Mouse (Mus musculus) neural tube, embryonic 15.5 days (tissue): ENCODE results near the gene Plbd1. TPM values are rescaled to one million over a fixed set of nuclear protein-coding genes. Genes with fewer than 3 reads are reported as not detected.

Source experiments
- ATAC-seq: fragments of 200-750 bp; cut with Nextera tagmentation; 2 replicates; pipeline ENCODE4 v1.8.0; 2017; ENCODE audit warnings: mild to moderate bottlenecking, moderate TSS enrichment, moderate library complexity; ENCODE audit not compliant: low FRiP score
- H3K27ac ChIP-seq: fragments of 300-500 bp; sonication (generic); replicated peaks from 2 replicates; pipeline ENCODE4 v1.5.1; 2015; ENCODE audit warnings: mild to moderate bottlenecking, inconsistent platforms
- H3K27me3 ChIP-seq: fragments of 300-500 bp; sonication (generic); replicated peaks from 2 replicates; pipeline ENCODE4 v1.6.1; 2015; ENCODE audit warnings: inconsistent platforms
- H3K36me3 ChIP-seq: fragments of 300-500 bp; sonication (generic); 2 replicates; pipeline ENCODE4 v1.6.1; 2015; ENCODE audit warnings: inconsistent platforms
- H3K4me1 ChIP-seq: fragments of 300-500 bp; sonication (generic); 2 replicates; pipeline ENCODE4 v1.6.1; 2015; ENCODE audit warnings: inconsistent platforms
- H3K4me2 ChIP-seq: fragments of 300-500 bp; sonication (generic); 2 replicates; pipeline ENCODE4 v1.6.1; 2015; ENCODE audit warnings: inconsistent platforms, mild to moderate bottlenecking, moderate library complexity
- H3K4me3 ChIP-seq: fragments of 300-500 bp; sonication (generic); replicated peaks from 2 replicates; pipeline ENCODE4 v1.5.1; 2015; ENCODE audit warnings: mild to moderate bottlenecking, inconsistent platforms
- H3K9ac ChIP-seq: fragments of 300-500 bp; sonication (generic); replicated peaks from 2 replicates; pipeline ENCODE4 v1.6.1; 2015; ENCODE audit warnings: mild to moderate bottlenecking, inconsistent platforms
- H3K9me3 ChIP-seq: fragments of 300-500 bp; sonication (generic); replicated peaks from 2 replicates; pipeline ENCODE4 v1.6.1; 2016; ENCODE audit warnings: inconsistent platforms
- WGBS: fragments of 180-500 bp; shearing (Covaris S2); methylation state at CpG from one replicate; pipeline ENCODE4 v1.1.7; 2015; ENCODE audit warnings: mixed read lengths; 5-methylcytosine and 5-hydroxymethylcytosine counted together
- polyA plus RNA-seq: library from polyadenylated mRNA; unstranded; fragments of >200 nt; fragmentation: Nextera tagmentation; extraction: Ambion mirVana; gene quantifications from 2 replicates; pipeline ENCODE4 v1.2.1, GENCODE M21; 2015

The Plbd1 gene
- 0.72 and 3.1 TPM in 2 replicates for polyA plus RNA-seq

DNA sequence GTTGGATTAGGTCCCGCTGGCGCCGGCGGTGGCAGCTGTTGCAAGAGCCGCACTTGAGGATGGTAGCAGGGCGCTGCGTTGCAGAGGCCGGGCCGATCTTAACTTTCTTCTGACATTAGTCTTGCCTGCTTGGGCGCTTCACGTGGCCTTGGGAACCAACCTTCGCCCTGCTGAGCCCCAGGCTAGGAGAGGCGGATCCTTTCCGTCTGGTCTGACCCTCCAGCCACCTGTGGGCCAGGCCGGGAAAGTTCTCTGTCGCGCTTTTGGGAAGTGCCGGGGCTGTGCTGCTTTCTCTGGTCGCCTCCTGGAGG lies at the start of gene Plbd1:
Gene Plbd1 (minus strand): TSS at position 223 of the 311 bp plus-strand sequence.
- Histone ChIP-seq H3K36me3 (no peaks in the 10 kb centered on the region), H3K9ac (no peak within 1 kb of the TSS), H3K4me3 (peak within 1 kb of the TSS; percentile 21), H3K27me3 (peaks cover 26% of the 10 kb centered on the region), H3K27ac (no peak within 1 kb of the TSS), H3K9me3 (no peaks in the 10 kb centered on the region), H3K4me1 (peaks cover 8% of the 10 kb centered on the region), H3K4me2 (peak within 1 kb of the TSS; percentile 48)
- no peak for ATAC-seq
- 2% methylated on average over 19 of the region's 19 CpGs for WGBS

DNA sequence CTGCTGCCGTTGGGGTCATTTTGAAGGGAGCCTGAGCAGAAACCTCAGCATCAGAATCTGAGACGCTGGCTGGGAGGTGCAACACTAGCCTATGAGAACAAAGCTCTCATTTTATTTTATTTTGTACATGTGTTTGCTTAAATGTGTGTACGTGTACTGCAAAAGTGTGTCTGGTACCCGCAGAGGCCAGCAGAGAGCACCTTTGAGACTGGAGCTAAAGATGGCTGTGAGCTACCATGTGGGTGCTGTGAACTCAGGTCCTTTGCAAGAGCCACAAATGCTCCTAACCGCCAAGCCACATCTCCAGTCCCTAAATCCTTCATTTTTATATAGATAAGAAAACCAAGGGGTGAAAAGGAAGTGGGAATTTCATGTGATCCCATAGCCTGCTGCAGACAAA lies 48.7 kb upstream of the Plbd1 start:
- Histone ChIP-seq H3K4me2 (no peak overlapping the region), H3K27ac (no peak overlapping the region), H3K9me3 (no peaks in the 10 kb centered on the region), H3K27me3 (no peaks in the 10 kb centered on the region), H3K4me1 (no peaks in the 10 kb centered on the region), H3K9ac (no peak overlapping the region), H3K4me3 (no peak overlapping the region), H3K36me3 (no peaks in the 10 kb centered on the region)
- no peak for ATAC-seq
- WGBS: 93% methylated on average over 5 of the region's 5 CpGs

DNA sequence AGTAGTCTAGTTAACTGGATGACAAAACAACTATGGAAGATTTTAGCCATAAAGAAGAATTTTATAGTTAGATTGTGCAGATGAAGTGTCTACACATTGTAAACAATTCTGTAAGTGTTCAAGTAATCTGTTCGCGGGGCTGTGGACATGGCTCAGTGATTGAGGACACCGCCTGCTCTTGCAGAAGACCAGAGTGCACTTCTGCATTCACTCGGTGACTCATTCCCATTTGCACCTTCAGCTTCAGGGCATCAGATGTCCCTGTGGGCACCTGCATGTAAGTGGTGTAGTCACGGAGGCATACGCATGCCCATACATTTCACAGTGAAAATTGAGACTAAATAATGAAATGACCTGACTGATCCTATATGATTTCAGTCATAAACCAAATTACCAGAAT lies 46.9 kb upstream of the Plbd1 start:
- no peaks in the 10 kb centered on the region for H3K36me3 ChIP-seq
- H3K27me3 ChIP-seq: no peaks in the 10 kb centered on the region
- H3K4me3 ChIP-seq: no peak overlapping the region
- no peaks in the 10 kb centered on the region for H3K9me3 ChIP-seq
- WGBS: 92% methylated on average over 6 of the region's 6 CpGs
- no peak for ATAC-seq
- H3K4me2 ChIP-seq: no peak overlapping the region
- H3K27ac ChIP-seq: no peak overlapping the region
- H3K9ac ChIP-seq: no peak overlapping the region
- no peaks in the 10 kb centered on the region for H3K4me1 ChIP-seq

DNA sequence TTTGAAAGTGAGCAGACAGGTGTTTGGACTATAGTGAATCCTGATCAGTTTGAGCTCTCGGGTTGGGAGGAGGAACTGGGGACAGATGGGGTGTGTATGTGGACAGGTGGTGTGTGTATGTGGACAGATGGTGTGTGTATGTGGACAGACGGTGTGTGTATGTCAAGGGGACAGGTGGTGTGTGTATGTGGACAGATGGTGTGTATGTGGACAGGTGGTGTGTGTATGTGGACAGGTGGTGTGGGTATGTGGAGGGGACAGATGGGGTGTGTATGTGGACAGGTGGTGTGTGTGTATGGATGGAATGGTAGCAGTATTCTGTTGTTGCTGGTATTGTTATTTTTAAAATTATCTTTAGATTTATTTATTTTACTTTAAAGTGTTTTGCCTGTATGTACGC lies 40.1 kb upstream of the Plbd1 start:
- 90% methylated on average over 3 of the region's 3 CpGs for WGBS
- ATAC-seq: no peak

DNA sequence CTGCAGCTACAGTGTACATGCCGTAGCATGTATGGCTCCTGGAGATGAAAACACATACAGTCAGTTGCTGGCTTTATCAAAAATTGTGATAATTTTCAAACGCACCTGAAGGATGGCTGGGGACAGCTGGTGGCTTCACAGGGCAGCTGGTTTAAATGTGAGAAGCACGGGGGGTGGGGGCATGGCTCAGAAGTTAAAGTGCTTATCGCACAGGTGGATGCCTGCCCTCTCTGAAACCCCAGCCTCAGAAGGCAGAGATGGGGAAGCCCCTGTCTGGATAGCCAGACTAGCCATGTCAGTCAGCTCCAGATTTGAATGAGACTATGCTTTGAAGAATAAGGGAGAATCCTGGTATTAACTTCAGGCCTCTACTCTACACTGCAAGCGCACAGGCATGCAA lies 39.5 kb upstream of the Plbd1 start:
- no peak overlapping the region for H3K27ac ChIP-seq
- H3K9me3 ChIP-seq: no peaks in the 10 kb centered on the region
- H3K27me3 ChIP-seq: no peaks in the 10 kb centered on the region
- 95% methylated on average over 5 of the region's 5 CpGs for WGBS
- no peak overlapping the region for H3K4me3 ChIP-seq
- no peaks in the 10 kb centered on the region for H3K36me3 ChIP-seq
- no peaks in the 10 kb centered on the region for H3K4me1 ChIP-seq
- no peak overlapping the region for H3K9ac ChIP-seq
- no peak for ATAC-seq
- no peak overlapping the region for H3K4me2 ChIP-seq

More for the DNA sequence above, 40.1 kb upstream of the Plbd1 start:
- no peaks in the 10 kb centered on the region for H3K9me3 ChIP-seq
- no peak overlapping the region for H3K4me3 ChIP-seq
- H3K27me3 ChIP-seq: no peaks in the 10 kb centered on the region
- H3K4me1 ChIP-seq: no peaks in the 10 kb centered on the region
- H3K9ac ChIP-seq: no peak overlapping the region
- H3K27ac ChIP-seq: no peak overlapping the region
- H3K36me3 ChIP-seq: no peaks in the 10 kb centered on the region
- H3K4me2 ChIP-seq: no peak overlapping the region

DNA sequence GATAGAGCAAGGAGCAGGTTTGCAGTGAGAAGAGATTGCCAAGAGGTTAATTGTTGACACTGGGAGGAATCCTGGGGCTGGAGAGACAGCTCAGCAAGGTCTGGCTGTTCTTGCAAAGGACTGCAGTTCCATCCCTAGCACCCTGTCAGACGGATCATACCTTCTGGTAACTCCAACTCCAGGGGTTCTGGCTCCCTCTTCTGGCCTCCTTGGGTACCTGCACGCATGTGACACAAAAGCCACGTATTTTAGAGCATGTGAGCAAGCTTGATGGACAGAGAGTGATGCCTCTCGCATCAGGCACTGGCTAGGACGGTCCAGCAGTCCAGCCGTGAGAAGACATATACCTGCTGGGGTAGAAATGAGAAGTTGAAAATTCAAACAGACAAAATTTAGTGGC lies 29.6 kb upstream of the Plbd1 start:
- Histone ChIP-seq H3K4me1 (no peaks in the 10 kb centered on the region), H3K4me2 (no peak overlapping the region), H3K36me3 (no peaks in the 10 kb centered on the region), H3K27ac (no peak overlapping the region), H3K27me3 (no peaks in the 10 kb centered on the region), H3K9me3 (no peaks in the 10 kb centered on the region), H3K4me3 (no peak overlapping the region), H3K9ac (no peak overlapping the region)
- ATAC-seq: no peak
- WGBS: 92% methylated on average over 6 of the region's 6 CpGs

DNA sequence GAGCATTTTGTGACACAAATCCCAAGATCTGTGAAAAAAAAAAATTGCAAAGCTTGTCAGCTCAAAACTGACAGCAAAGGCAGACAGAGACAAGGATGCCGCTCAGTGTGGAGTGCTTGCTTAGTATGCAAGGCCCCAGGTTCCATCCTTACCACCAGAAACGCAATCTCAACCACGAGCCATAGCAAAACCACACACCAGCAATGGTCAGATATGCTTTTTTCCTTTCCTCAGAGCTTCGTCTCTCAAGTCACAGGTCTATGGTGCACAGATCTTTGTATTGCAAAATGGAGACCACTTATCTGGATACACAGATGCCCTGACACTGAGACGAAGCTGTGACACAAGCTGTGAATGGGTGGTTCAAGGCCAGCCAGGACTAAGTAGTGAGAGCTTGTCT lies 28.8 kb upstream of the Plbd1 start:
- Histone ChIP-seq H3K9ac (no peak overlapping the region), H3K27ac (no peak overlapping the region), H3K9me3 (no peaks in the 10 kb centered on the region), H3K36me3 (no peaks in the 10 kb centered on the region), H3K4me2 (no peak overlapping the region), H3K27me3 (no peaks in the 10 kb centered on the region), H3K4me3 (no peak overlapping the region), H3K4me1 (no peaks in the 10 kb centered on the region)
- ATAC-seq: no peak
- 91% methylated on average over 5 of the region's 5 CpGs for WGBS

DNA sequence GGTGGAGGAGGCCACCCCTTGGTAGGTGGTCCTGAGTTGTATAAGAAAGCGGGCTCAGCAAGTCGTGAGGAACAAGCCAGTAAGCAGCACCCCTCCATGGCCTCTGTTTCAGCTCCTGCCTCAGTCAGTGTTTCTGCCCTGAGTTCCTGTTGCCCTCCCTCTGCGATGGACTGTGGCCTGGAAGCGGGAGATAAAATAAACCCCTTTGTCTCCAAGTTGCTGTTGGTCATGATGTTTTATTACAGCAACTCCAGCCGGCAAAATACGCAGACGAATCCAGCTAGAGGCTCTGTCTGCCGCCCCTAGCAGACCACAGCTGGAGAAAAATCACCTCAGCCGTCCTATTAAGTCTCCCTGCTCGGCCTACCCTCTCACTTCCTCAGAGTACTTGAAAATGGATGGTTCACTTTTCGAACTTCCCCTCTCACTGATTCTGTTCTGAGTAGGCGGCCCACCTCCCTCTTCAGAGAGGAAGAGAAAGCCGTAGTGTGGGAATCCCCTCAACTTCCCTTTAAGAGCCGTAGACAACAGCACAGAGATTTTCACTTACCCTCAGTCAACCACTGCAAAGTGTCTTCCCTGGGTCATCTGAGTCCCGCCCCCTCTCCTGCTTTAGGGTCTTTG lies 28.2 kb upstream of the Plbd1 start:
- ATAC-seq: no peak
- no peak overlapping the region for H3K4me3 ChIP-seq
- no peaks in the 10 kb centered on the region for H3K4me1 ChIP-seq
- no peak overlapping the region for H3K4me2 ChIP-seq
- H3K9me3 ChIP-seq: no peaks in the 10 kb centered on the region
- H3K9ac ChIP-seq: no peak overlapping the region
- WGBS: 73% methylated on average over 15 of the region's 15 CpGs
- no peaks in the 10 kb centered on the region for H3K36me3 ChIP-seq
- no peak overlapping the region for H3K27ac ChIP-seq
- no peaks in the 10 kb centered on the region for H3K27me3 ChIP-seq

DNA sequence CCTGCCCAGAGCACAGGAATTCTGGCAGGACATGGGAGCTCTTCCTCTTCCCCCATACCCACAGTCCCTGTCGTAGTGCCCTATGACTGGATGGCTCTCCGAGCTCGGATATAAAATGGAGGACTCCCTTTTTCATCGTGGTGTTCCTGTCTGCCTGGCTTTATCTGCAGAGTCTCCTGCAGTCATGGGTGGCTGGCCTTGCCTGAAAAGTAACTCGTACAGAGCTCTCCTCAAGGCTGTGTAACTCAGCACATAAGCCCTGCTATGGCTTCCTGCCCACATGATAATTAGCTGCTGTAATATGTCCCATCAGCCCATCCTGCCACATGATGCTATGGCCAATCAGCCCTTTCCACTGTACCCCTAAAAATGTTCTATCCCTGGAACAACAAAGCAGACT lies 23.7 kb upstream of the Plbd1 start:
- WGBS: 74% methylated on average over 5 of the region's 5 CpGs
- Histone ChIP-seq H3K36me3 (no peaks in the 10 kb centered on the region), H3K4me2 (no peak overlapping the region), H3K9me3 (0 out of 2 replicates have a peak, but pooled peaks cover 2% of the 10 kb centered on the region), H3K4me1 (no peaks in the 10 kb centered on the region), H3K27ac (no peak overlapping the region), H3K9ac (no peak overlapping the region), H3K4me3 (no peak overlapping the region), H3K27me3 (no peaks in the 10 kb centered on the region)
- no peak for ATAC-seq

DNA sequence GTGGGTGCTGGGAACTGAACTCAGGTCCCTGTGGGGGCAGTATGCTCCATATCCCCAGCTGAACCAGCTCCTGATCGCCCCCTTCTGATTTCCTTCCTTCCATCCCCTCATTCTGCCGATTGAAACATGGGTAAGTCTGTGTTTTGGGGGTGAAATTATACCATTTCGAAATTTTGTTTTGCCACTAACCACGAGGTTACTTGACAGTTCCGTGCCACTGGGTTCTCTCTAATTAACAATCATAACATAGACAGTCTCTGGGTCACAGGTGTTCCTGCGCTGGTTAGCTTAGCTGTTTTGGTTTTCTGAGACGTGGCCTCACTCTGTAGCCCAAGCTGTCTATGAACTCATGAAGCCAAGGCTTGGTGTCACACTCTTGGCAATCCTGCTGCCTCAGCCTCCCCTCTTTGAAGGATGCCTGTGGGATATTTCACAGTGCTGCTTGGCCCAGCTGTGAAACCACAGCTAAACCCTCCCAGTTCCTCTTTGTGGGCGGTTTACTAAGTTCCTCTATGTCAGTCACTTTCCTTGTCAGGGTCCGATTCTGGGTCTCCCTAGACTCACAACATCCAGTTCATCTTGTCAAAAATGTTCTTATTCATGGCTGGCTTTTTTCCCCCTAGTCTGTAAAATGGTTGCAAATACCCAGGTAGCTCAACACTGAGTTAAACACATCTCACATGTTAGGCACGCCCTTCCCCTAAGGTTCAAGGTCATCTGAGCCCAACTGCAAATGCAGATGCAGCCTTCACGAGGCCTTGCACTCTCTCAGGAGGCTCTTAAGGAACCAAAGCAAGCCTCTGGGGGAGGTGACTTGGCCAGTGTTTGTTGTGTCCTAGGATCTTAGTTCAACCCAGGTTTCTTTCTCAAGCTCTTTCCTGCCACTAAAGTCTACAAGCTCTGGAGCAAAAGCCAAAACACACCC lies 21.9 kb upstream of the Plbd1 start:
- Histone ChIP-seq H3K27me3 (no peaks in the 10 kb centered on the region), H3K4me1 (no peaks in the 10 kb centered on the region), H3K9ac (no peak overlapping the region), H3K27ac (no peak overlapping the region), H3K9me3 (0 out of 2 replicates have a peak, but pooled peaks cover 2% of the 10 kb centered on the region), H3K4me2 (no peak overlapping the region), H3K36me3 (no peaks in the 10 kb centered on the region), H3K4me3 (no peak overlapping the region)
- no peak for ATAC-seq
- 86% methylated on average over 11 of the region's 11 CpGs for WGBS

DNA sequence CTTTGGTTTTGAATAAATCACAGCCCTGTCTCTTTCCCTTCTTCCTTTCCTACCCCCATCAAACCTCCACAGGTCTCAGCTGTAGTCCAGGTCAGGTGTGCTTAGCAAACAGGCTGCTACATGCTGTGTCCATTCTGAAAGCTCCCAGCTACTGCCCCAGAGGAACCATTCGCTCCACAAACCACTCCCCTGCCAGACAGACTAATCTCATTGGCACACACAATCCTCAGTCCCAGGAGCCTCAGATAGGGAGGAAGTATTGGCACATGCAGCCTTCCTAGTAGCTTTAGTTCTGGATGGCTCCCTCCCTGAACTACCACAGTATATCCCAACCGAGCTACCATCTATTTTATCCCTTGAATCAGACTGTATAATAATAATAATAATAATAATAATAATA lies 17.7 kb upstream of the Plbd1 start:
- Histone ChIP-seq H3K27me3 (no peaks in the 10 kb centered on the region), H3K9ac (no peak overlapping the region), H3K36me3 (no peaks in the 10 kb centered on the region), H3K4me2 (no peak overlapping the region), H3K27ac (no peak overlapping the region), H3K9me3 (peaks cover 2% of the 10 kb centered on the region; the same call in 1 of the 2 replicates), H3K4me1 (no peaks in the 10 kb centered on the region), H3K4me3 (no peak overlapping the region)
- 43% methylated on average over 2 of the region's 2 CpGs for WGBS
- no peak for ATAC-seq

DNA sequence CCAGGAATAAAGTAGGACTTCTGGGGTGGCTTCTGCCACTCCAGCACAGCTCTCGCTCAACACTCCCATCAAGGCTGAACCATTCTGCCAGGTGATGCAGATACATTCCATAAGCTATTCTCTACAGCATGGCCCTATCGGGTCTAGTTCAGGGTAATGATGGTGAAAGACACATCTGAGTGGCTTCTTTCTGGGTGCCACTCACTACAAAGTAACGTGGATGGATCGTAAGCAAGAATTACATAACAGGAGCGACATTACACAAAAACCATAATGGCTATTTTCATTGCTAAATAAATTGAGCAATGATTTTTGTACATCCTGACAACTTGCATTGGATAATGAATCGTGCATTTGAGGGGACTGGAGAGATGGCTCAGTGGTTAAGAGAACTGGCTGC lies 13.2 kb upstream of the Plbd1 start:
- Histone ChIP-seq H3K27me3 (no peaks in the 10 kb centered on the region), H3K9ac (no peak overlapping the region), H3K9me3 (no peaks in the 10 kb centered on the region; the same call in 1 of the 2 replicates), H3K4me1 (no peaks in the 10 kb centered on the region), H3K27ac (no peak overlapping the region), H3K36me3 (no peaks in the 10 kb centered on the region), H3K4me3 (no peak overlapping the region), H3K4me2 (no peak overlapping the region)
- 90% methylated on average over 6 of the region's 6 CpGs for WGBS
- no peak for ATAC-seq
